15 mouse cellular contexts compared by ENCODE assay signal in the genomic region with DNA sequence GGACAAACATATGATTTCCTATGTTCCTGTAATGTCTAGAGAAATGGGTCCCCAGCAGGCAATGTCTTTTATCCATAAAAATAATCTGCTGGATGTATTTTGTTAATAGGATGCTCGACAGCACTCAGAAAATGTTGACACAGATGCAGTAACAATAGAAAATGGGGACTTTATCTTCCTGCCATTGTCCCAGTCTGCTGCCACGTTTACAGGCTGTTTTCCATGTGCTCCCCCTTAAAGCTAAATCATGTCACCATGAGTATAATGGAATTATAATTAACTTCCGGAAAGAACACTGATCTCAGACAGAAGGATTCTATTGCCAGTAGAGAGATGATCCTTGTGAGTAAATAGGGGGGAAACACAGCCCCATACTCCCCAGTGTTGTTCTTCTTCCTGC.
"Had no signal": no experiment of that assay in that cellular context is flagged by ENCODE, and none has a peak within 500 bp of the region (broad histone marks: within the 10 kb centered on the region; RNA-seq: fewer than 3 reads in every experiment).

No protein-coding gene starts in this region.

- H3K27ac ChIP-seq: layer of hippocampus, adult 2 months; limb, embryonic 12.5 days; liver, embryonic 13.5 days; midbrain, embryonic 15.5 days; neural tube, embryonic 13.5 days; stomach, embryonic 15.5 days had no signal

- H3K36me3 ChIP-seq: limb, embryonic 12.5 days; liver, embryonic 13.5 days; midbrain, embryonic 15.5 days; neural tube, embryonic 13.5 days; stomach, embryonic 15.5 days had no signal

- H3K9ac ChIP-seq: limb, embryonic 12.5 days; liver, embryonic 13.5 days; liver, postnatal 0 days; midbrain, embryonic 15.5 days; neural tube, embryonic 13.5 days; stomach, embryonic 15.5 days had no signal

- DNase-seq: kidney, adult 9 months; kidney, postnatal 10 days; kidney, postnatal 4 days; liver; liver, embryonic 13.5 days; liver, postnatal 0 days; lung, postnatal 14 days; right cerebral cortex, postnatal 14 days; thymus, adult 2 months; thymus, postnatal 25 days had no signal

- H3K4me3 ChIP-seq: layer of hippocampus, adult 2 months; limb, embryonic 12.5 days; liver, embryonic 13.5 days; midbrain, embryonic 15.5 days; neural tube, embryonic 13.5 days; stomach, embryonic 15.5 days had no signal

- ATAC-seq: liver, postnatal 0 days; midbrain, embryonic 15.5 days had no signal

- H3K9me3 ChIP-seq: limb, embryonic 12.5 days; liver, embryonic 13.5 days; midbrain, embryonic 15.5 days; neural tube, embryonic 13.5 days; stomach, embryonic 15.5 days had no signal

- H3K4me1 ChIP-seq: limb, embryonic 12.5 days had no signal

- H3K4me2 ChIP-seq: limb, embryonic 12.5 days; liver, embryonic 13.5 days; midbrain, embryonic 15.5 days; neural tube, embryonic 13.5 days; stomach, embryonic 15.5 days had no signal

- H3K27me3 ChIP-seq: limb, embryonic 12.5 days; liver, embryonic 13.5 days; midbrain, embryonic 15.5 days; neural tube, embryonic 13.5 days; stomach, embryonic 15.5 days had no signal
